Mouse (Mus musculus) lung, embryonic 15.5 days (tissue): ENCODE measurements around the gene Trnau1ap. TPM values are rescaled to one million over a fixed set of nuclear protein-coding genes. Genes with fewer than 3 reads are reported as not detected.

Experiments used
- ATAC-seq: fragments of 200-750 bp; cut with Nextera tagmentation; 2 replicates; pipeline ENCODE4 v1.8.0; 2017; ENCODE audit warnings: moderate number of reproducible peaks, borderline replicate concordance; ENCODE audit not compliant: low FRiP score, low TSS enrichment; ENCODE audit errors: extremely low read depth
- H3K27ac ChIP-seq: fragments of 300-500 bp; sonication (generic); 2 replicates; pipeline ENCODE4 v1.5.1; 2015; ENCODE audit warnings: moderate library complexity, mild to moderate bottlenecking, inconsistent platforms
- H3K27me3 ChIP-seq: fragments of 300-500 bp; sonication (generic); 2 replicates; pipeline ENCODE4 v1.6.1; 2015; ENCODE audit warnings: inconsistent platforms
- H3K36me3 ChIP-seq: fragments of 300-500 bp; sonication (generic); 2 replicates; pipeline ENCODE4 v1.6.1; 2015; ENCODE audit warnings: inconsistent platforms
- H3K4me1 ChIP-seq: fragments of 300-500 bp; sonication (generic); 2 replicates; pipeline ENCODE4 v1.6.1; 2015; ENCODE audit warnings: inconsistent platforms
- H3K4me2 ChIP-seq: fragments of 300-500 bp; sonication (generic); 2 replicates; pipeline ENCODE4 v1.6.1; 2015; ENCODE audit warnings: inconsistent platforms, mild to moderate bottlenecking, moderate library complexity
- H3K4me3 ChIP-seq: fragments of 300-500 bp; sonication (generic); 2 replicates; pipeline ENCODE4 v1.5.1; 2015; ENCODE audit warnings: mild to moderate bottlenecking, inconsistent platforms
- H3K9ac ChIP-seq: fragments of 300-500 bp; sonication (generic); 2 replicates; pipeline ENCODE4 v1.6.1; 2015; ENCODE audit warnings: inconsistent platforms
- H3K9me3 ChIP-seq: fragments of 300-500 bp; sonication (generic); 2 replicates; pipeline ENCODE4 v1.6.1; 2016; ENCODE audit warnings: inconsistent platforms
- WGBS: fragments of 180-500 bp; shearing (Covaris S2); methylation state at CpG from one replicate; pipeline ENCODE4 v1.1.7; 2015; 5-methylcytosine and 5-hydroxymethylcytosine counted together
- polyA plus RNA-seq: library from polyadenylated mRNA; unstranded; fragments of >200 nt; fragmentation: Nextera tagmentation; extraction: Ambion mirVana; gene quantifications from 2 replicates; pipeline ENCODE4 v1.2.1, GENCODE M21; 2015

Gene Trnau1ap
- polyA plus RNA-seq, 1 experiment from 2014 or later = 67.2 TPM

DNA sequence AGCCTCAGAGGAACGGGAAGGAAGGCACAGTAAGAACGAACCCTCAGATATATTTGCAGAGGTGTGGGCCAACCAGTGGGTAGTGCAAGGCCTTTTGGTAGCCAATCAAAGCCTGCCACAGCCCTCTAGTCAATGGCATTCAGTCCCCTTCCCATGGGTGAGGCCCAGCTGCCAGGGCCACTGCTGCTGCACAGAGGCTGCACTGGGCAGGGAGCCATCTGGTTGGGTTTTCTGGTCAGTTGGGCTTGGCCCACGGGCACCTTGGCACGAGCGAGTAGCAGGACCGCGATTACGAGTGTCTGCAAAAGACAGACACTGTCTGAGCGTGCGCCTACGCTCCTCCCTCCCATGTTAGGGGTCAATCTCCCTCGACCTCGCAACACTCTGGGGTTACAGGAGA lies 9.6 kb upstream of the Trnau1ap start:
- Histone ChIP-seq H3K36me3 (peaks cover 57% of the 10 kb centered on the region), H3K27me3 (no peaks in the 10 kb centered on the region)
- WGBS = 89% methylated on average over 13 of the region's 13 CpGs

DNA sequence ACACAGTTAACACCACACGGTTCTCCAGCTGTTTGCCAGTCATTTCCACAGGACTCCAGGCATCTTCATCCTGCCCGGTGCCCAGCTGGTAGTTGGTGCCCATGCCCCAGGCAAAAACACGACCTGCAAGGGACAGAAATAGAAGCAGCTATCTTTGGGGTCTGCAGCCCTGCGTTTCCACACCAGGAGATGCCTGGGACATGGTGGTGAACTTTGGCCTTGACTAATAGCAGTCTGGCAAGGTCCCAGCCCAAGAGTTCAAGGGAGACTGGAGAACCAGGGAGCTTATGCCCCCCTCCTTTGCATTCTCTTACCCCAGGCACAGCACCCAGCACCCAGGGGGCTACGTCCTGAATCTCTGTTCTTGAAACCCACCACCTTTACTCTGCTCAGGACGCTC lies 3.5 kb upstream of the Trnau1ap start:
- Histone ChIP-seq H3K4me3 (no peak overlapping the region), H3K9me3 (no peaks in the 10 kb centered on the region), H3K27me3 (no peaks in the 10 kb centered on the region), H3K27ac (no peak overlapping the region), H3K4me1 (peaks cover 9% of the 10 kb centered on the region), H3K4me2 (no peak overlapping the region), H3K9ac (no peak overlapping the region), H3K36me3 (peaks cover 56% of the 10 kb centered on the region)
- 84% methylated on average over 6 of the region's 6 CpGs for WGBS
- no peak for ATAC-seq

More for the DNA sequence above, 9.6 kb upstream of the Trnau1ap start:
- Histone ChIP-seq H3K4me3 (no peak overlapping the region), H3K27ac (no peak overlapping the region), H3K9ac (no peak overlapping the region), H3K4me2 (no peak overlapping the region), H3K9me3 (no peaks in the 10 kb centered on the region), H3K4me1 (peaks cover 19% of the 10 kb centered on the region)
- ATAC-seq = no peak

- Histone ChIP-seq H3K4me3 (no peak overlapping the region), H3K9ac (no peak overlapping the region), H3K27me3 (no peaks in the 10 kb centered on the region), H3K36me3 (peaks cover 48% of the 10 kb centered on the region), H3K4me2 (no peak overlapping the region), H3K9me3 (no peaks in the 10 kb centered on the region), H3K27ac (no peak overlapping the region), H3K4me1 (peaks cover 9% of the 10 kb centered on the region)
- no peak for ATAC-seq
- WGBS = 77% methylated on average over 3 of the region's 3 CpGs
Measured at GRCm38 (mm10) chr4:132331960-132332359, 2.6 kb upstream of the Trnau1ap start.

GRCm38 (mm10) chr4:132329835-132330354 lies 557 bp upstream of the Trnau1ap start:
- peaks cover 9% of the 10 kb centered on the region for H3K4me1 ChIP-seq
- no peaks in the 10 kb centered on the region for H3K27me3 ChIP-seq
- H3K9me3 ChIP-seq = no peaks in the 10 kb centered on the region
- peak overlapping the region; percentile 78 for H3K4me2 ChIP-seq
- peak overlapping the region; percentile 81 for H3K4me3 ChIP-seq
- peak overlapping the region; percentile 97 for H3K9ac ChIP-seq
- 7% methylated on average over 10 of the region's 10 CpGs for WGBS
- peak overlapping the region; percentile 95 for H3K27ac ChIP-seq
- H3K36me3 ChIP-seq = peaks cover 41% of the 10 kb centered on the region
- ATAC-seq = no peak

- no peaks in the 10 kb centered on the region for H3K9me3 ChIP-seq
- peaks cover 9% of the 10 kb centered on the region for H3K4me1 ChIP-seq
- peak overlapping the region; percentile 78 for H3K4me2 ChIP-seq
- peak; percentile 10; the same call in 1 of the 2 replicates for ATAC-seq
- peak overlapping the region; percentile 95 for H3K27ac ChIP-seq
- H3K9ac ChIP-seq = peak overlapping the region; percentile 97
- H3K4me3 ChIP-seq = peak overlapping the region; percentile 81
- H3K36me3 ChIP-seq = peaks cover 41% of the 10 kb centered on the region
- no peaks in the 10 kb centered on the region for H3K27me3 ChIP-seq
- 49% methylated on average over 14 of the region's 14 CpGs for WGBS
Measured at GRCm38 (mm10) chr4:132328391-132328982, 851 bp downstream of the Trnau1ap start.

DNA sequence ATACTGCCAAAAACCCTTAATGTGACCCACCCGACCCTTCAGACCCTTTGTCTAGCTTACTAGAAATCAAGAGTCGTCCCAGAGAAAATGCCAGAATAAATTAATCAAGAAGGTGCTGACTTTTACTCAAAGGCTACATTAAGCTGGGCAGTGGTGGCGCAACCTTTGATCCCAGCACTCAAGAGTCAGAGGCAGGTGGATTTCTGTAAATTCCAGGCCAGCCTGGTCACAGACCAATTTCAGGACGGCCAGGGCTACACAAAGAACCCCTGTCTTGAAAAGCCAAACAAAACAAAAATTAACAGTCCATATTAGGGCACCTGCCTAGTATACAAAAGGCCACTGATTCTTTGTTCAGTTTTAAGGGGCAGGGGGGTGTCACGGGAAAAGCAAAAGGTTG lies 2.9 kb downstream of the Trnau1ap start:
- peaks cover 9% of the 10 kb centered on the region for H3K4me1 ChIP-seq
- no peak overlapping the region for H3K9ac ChIP-seq
- no peak overlapping the region for H3K4me3 ChIP-seq
- no peaks in the 10 kb centered on the region for H3K9me3 ChIP-seq
- peaks cover 32% of the 10 kb centered on the region; the same call in 1 of the 2 replicates for H3K36me3 ChIP-seq
- no peak overlapping the region for H3K27ac ChIP-seq
- no peak overlapping the region for H3K4me2 ChIP-seq
- WGBS = 69% methylated on average over 5 of the region's 5 CpGs
- ATAC-seq = no peak
- no peaks in the 10 kb centered on the region for H3K27me3 ChIP-seq

GRCm38 (mm10) chr4:132315711-132316110 lies 13.6 kb downstream of the Trnau1ap start:
- H3K4me2 ChIP-seq = no peak overlapping the region
- no peaks in the 10 kb centered on the region for H3K27me3 ChIP-seq
- no peak overlapping the region for H3K4me3 ChIP-seq
- no peak for ATAC-seq
- 86% methylated on average over 8 of the region's 8 CpGs for WGBS
- no peak overlapping the region for H3K27ac ChIP-seq
- H3K9me3 ChIP-seq = no peaks in the 10 kb centered on the region
- H3K36me3 ChIP-seq = peaks cover 63% of the 10 kb centered on the region
- no peaks in the 10 kb centered on the region for H3K4me1 ChIP-seq
- no peak overlapping the region for H3K9ac ChIP-seq

DNA sequence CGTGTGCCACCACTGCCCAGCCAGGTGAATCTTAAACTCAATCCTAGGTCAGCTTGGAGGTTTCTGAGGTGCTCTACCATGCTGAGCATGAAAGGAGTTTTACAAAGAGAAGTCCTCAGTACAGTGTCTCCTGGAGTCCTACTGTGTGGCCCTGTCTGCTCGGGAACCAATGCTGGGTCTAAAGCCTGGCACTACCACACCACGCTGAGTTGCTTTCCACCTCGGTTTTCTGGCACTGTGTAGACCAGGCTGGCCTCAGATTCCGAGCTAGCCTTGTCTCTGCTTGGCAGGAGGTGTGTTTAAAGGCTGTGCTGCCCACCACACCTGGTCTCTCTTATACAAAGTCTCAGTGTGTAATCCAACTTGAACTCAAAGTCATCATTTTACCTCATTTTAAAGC lies 16.7 kb downstream of the Trnau1ap start:
- WGBS = 79% methylated on average over 5 of the region's 5 CpGs
- peaks cover 48% of the 10 kb centered on the region for H3K36me3 ChIP-seq

DNA sequence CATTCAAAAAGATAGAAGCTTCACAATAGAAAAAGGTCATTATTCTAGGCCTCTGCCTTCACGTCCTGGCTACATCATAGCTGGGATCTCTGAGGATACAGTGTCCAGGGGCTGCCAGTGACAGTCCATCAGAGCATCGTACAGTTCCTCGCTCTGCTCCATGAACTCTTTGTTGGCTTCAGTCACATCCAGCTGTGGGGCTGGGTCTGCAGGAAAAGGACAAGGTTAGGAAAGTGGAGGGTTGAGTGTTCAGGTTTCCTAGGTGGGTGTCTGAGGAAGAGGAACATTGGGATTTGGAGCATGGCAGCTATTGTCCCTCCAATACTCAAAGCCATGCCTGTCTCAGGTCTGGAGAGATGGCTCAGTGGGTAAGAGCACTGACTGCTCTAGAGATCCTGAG lies 17.5 kb downstream of the Trnau1ap start:
- no peaks in the 10 kb centered on the region for H3K9me3 ChIP-seq
- no peak overlapping the region for H3K27ac ChIP-seq
- no peak for ATAC-seq
- H3K36me3 ChIP-seq = peaks cover 41% of the 10 kb centered on the region
- 55% methylated on average over 3 of the region's 3 CpGs for WGBS
- no peak overlapping the region for H3K9ac ChIP-seq
- H3K4me2 ChIP-seq = no peak overlapping the region
- peaks cover 8% of the 10 kb centered on the region for H3K4me1 ChIP-seq
- H3K4me3 ChIP-seq = no peak overlapping the region
- H3K27me3 ChIP-seq = no peaks in the 10 kb centered on the region

More for the DNA sequence above, 16.7 kb downstream of the Trnau1ap start:
- no peak overlapping the region for H3K27ac ChIP-seq
- no peak overlapping the region for H3K4me2 ChIP-seq
- ATAC-seq = no peak
- no peak overlapping the region for H3K4me3 ChIP-seq
- no peaks in the 10 kb centered on the region for H3K9me3 ChIP-seq
- H3K4me1 ChIP-seq = peaks cover 8% of the 10 kb centered on the region
- H3K9ac ChIP-seq = no peak overlapping the region
- no peaks in the 10 kb centered on the region for H3K27me3 ChIP-seq

DNA sequence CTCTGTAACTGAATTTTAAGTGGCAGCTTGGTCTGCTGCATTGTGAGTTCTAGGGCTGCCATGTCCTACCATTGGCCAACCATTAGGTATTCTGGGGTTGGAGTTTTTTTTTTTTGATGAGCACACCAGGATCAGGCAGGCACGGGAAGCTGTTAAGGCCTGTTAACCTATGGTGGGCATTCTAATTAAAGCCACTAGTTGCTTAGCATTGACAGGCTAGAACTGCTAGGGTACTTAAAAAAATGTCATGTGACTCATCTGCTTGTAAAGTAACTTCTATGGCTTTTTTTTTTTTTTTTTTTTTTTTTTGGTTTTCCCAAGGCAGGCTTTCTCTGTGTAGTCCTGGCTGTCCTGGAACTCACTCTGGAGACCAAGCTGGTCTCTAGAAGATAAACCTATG lies 18.1 kb downstream of the Trnau1ap start:
- H3K4me3 ChIP-seq = no peak overlapping the region
- H3K9ac ChIP-seq = no peak overlapping the region
- WGBS = 48% methylated on average over 1 of the region's 1 CpGs
- H3K9me3 ChIP-seq = no peaks in the 10 kb centered on the region
- H3K4me1 ChIP-seq = peaks cover 8% of the 10 kb centered on the region
- no peak overlapping the region for H3K4me2 ChIP-seq
- no peak for ATAC-seq
- no peak overlapping the region for H3K27ac ChIP-seq
- peaks cover 40% of the 10 kb centered on the region for H3K36me3 ChIP-seq
- no peaks in the 10 kb centered on the region for H3K27me3 ChIP-seq

GRCm38 (mm10) chr4:132309849-132310472 lies 19.4 kb downstream of the Trnau1ap start:
- H3K9me3 ChIP-seq = no peaks in the 10 kb centered on the region
- WGBS = 22% methylated on average over 10 of the region's 10 CpGs

DNA sequence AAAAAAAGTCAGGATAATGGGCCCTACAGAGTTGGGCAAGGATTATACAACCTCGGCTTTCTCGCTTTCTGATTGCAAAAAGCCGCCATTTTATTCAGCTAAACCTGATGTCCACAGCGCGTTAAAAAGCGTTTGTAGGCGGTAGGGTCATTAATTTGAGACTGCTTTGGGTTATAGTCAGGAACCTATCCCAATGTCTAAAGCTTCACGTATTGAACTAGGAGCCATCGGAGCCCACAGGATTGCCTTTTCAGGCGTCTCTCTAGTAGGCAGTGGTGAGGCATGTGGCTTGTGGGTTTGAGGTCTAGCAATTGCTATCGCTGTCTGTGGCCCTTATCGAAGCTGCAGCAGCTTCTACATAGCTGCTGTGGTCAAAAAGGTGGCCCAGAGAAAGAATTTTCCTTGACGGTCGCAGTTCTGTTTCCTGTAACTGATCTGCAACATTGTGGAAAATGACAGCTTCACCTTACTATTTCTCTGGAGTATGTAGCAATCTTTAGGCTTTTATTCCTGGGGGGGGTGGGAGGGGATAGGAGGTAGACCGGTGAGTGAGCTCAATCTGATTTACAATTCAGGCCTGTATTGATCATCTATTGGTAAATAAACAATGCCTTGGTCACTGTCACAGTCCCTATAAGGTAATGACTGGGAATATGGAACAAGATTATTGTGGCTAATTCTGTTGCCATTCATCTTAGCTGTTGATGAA lies 20.0 kb downstream of the Trnau1ap start:
- Histone ChIP-seq H3K9me3 (no peaks in the 10 kb centered on the region), H3K4me2 (peak overlapping the region; percentile 69), H3K4me1 (peaks cover 8% of the 10 kb centered on the region), H3K4me3 (peak overlapping the region; percentile 81), H3K27me3 (no peaks in the 10 kb centered on the region), H3K27ac (peak overlapping the region; percentile 83), H3K9ac (peak overlapping the region; percentile 85), H3K36me3 (peaks cover 37% of the 10 kb centered on the region)
- no peak for ATAC-seq
- 1% methylated on average over 15 of the region's 15 CpGs for WGBS

More at GRCm38 (mm10) chr4:132309849-132310472, 19.4 kb downstream of the Trnau1ap start:
- Histone ChIP-seq H3K27ac (peak overlapping the region; percentile 83), H3K27me3 (no peaks in the 10 kb centered on the region), H3K4me1 (peaks cover 8% of the 10 kb centered on the region), H3K4me2 (peak overlapping the region; percentile 69), H3K9ac (peak overlapping the region; percentile 85), H3K36me3 (peaks cover 38% of the 10 kb centered on the region), H3K4me3 (peak overlapping the region; percentile 81)
- ATAC-seq = peak; percentile 32; the same call in 1 of the 2 replicates
